Mouse (Mus musculus) liver, adult 2 months (tissue): ENCODE measurements around the gene Eme1. TPM values are rescaled to one million over a fixed set of nuclear protein-coding genes. Genes with fewer than 3 reads are reported as not detected.

Experiments
- DNase-seq: peaks from one replicate; pipeline ENCODE4 v3.0.0-alpha.2; 2011; ENCODE audit warnings: low read depth, low spot score; ENCODE audit errors: extremely low read depth
- H3K27ac ChIP-seq: fragments of 200-500 bp; replicated peaks from 2 replicates; pipeline ENCODE4 v1.5.1; 2012; ENCODE audit warnings: low read depth, mild to moderate bottlenecking, control low read depth, inconsistent platforms, low read length; ENCODE audit not compliant: insufficient read depth
- H3K27me3 ChIP-seq: fragments of 200-500 bp; 2 replicates; pipeline ENCODE4 v1.6.1; 2012; ENCODE audit warnings: mild to moderate bottlenecking, moderate library complexity, low read length, inconsistent platforms; ENCODE audit not compliant: control insufficient read depth, insufficient read depth
- H3K36me3 ChIP-seq: fragments of 200-500 bp; 2 replicates; pipeline ENCODE4 v1.6.1; 2012; ENCODE audit warnings: low read length, inconsistent platforms; ENCODE audit not compliant: control insufficient read depth, insufficient read depth
- H3K4me1 ChIP-seq: fragments of 200-500 bp; 2 replicates; pipeline ENCODE4 v1.6.1; 2011; ENCODE audit warnings: low read length; ENCODE audit not compliant: control insufficient read depth, insufficient read depth
- H3K4me3 ChIP-seq: fragments of 200-500 bp; 2 replicates; pipeline ENCODE4 v1.5.1; 2011; ENCODE audit warnings: low read depth, mild to moderate bottlenecking, control low read depth, low read length, moderate library complexity; ENCODE audit not compliant: insufficient read depth
- H3K79me2 ChIP-seq: fragments of 200-500 bp; 2 replicates; pipeline ENCODE4 v1.6.1; 2012; ENCODE audit warnings: inconsistent platforms, mild to moderate bottlenecking, low read length, moderate library complexity; ENCODE audit not compliant: control insufficient read depth, insufficient read depth
- H3K9ac ChIP-seq: fragments of 200-500 bp; 2 replicates; pipeline ENCODE4 v1.6.1; 2012; ENCODE audit warnings: low read depth, mild to moderate bottlenecking, control low read depth, inconsistent platforms, low read length
- CTCF ChIP-seq: fragments of 200-500 bp; IDR thresholded peaks from 2 replicates; pipeline ENCODE4 v1.5.1; 2011; ENCODE audit warnings: low read depth, low read length, control low read depth
- POLR2A ChIP-seq: fragments of 200-500 bp; IDR thresholded peaks from 2 replicates; pipeline ENCODE4 v1.6.1; 2011; ENCODE audit warnings: low read length, control low read depth; ENCODE audit not compliant: insufficient read depth; ENCODE audit errors: extremely low read depth
- WGBS: fragments of 180-500 bp; shearing (Covaris S2); methylation state at CpG from one replicate; pipeline ENCODE4 v1.1.7; 2018; 5-methylcytosine and 5-hydroxymethylcytosine counted together
- polyA plus RNA-seq: library from polyadenylated mRNA; depleted of rRNA; stranded (reverse); fragments of >200 nt; gene quantifications from 2 replicates; pipeline ENCODE4 v1.2.3, GENCODE M21; 2012; rRNA removed
- total RNA-seq: library from RNA; depleted of rRNA; stranded (reverse); fragments of >200 nt; gene quantifications from 2 replicates; pipeline ENCODE4 v1.2.3, GENCODE M21; 2014; rRNA removed

Eme1 gene
- total RNA-seq: 0.09 and 0.27 TPM in 2 replicates
- 0.12 TPM in 1 of 2 replicates, not detected in the other for polyA plus RNA-seq

GRCm38 (mm10) chr11:94653663-94654436 lies at the start of gene Eme1, which contains the start of gene Mrpl27:
Gene Eme1 (minus strand): TSS chr11:94653964.
Gene Mrpl27 (plus strand): TSS chr11:94653767.
- TF ChIP-seq CTCF (no peak), POLR2A (peak; percentile 31; the same call in 1 of the 2 replicates)

GRCm38 (mm10) chr11:94702216-94702610 lies 48.4 kb upstream of the Eme1 start:
- H3K9ac ChIP-seq: no peak overlapping the region
- TF ChIP-seq CTCF (no peak), POLR2A (no peak)
- WGBS: 14% methylated on average over 3 of the region's 3 CpGs
- H3K4me3 ChIP-seq: no peak overlapping the region
- H3K27me3 ChIP-seq: no peaks in the 10 kb centered on the region
- H3K27ac ChIP-seq: peak overlapping the region; percentile 31; the same call in 1 of the 2 replicates
- DNase-seq: peak; percentile 83
- no peaks in the 10 kb centered on the region for H3K79me2 ChIP-seq
- H3K4me1 ChIP-seq: peaks cover 3% of the 10 kb centered on the region; the same call in 1 of the 2 replicates
- H3K36me3 ChIP-seq: no peaks in the 10 kb centered on the region

More at GRCm38 (mm10) chr11:94653663-94654436, at the start of gene Eme1, which contains the start of gene Mrpl27:
- no peaks in the 10 kb centered on the region; the same call in 1 of the 2 replicates for H3K79me2 ChIP-seq
- peaks cover 2% of the 10 kb centered on the region; the same call in 1 of the 2 replicates for H3K4me1 ChIP-seq
- H3K9ac ChIP-seq: peak within 1 kb of the TSS; percentile 81
- H3K36me3 ChIP-seq: peaks cover 2% of the 10 kb centered on the region; the same call in 1 of the 2 replicates
- H3K27ac ChIP-seq: peak within 1 kb of the TSS; percentile 75
- under 1% methylated on average over 32 of the region's 32 CpGs for WGBS
- H3K4me3 ChIP-seq: peak within 1 kb of the TSS; percentile 60
- DNase-seq: peak; percentile 72
- no peaks in the 10 kb centered on the region for H3K27me3 ChIP-seq

GRCm38 (mm10) chr11:94701401-94702215 lies 47.8 kb upstream of the Eme1 start:
- H3K4me3 ChIP-seq: no peak overlapping the region

GRCm38 (mm10) chr11:94699399-94699798 lies 45.6 kb upstream of the Eme1 start:
- Histone ChIP-seq H3K9ac (no peak overlapping the region), H3K27me3 (no peaks in the 10 kb centered on the region), H3K36me3 (no peaks in the 10 kb centered on the region), H3K4me3 (no peak overlapping the region), H3K27ac (no peak overlapping the region), H3K4me1 (peaks cover 3% of the 10 kb centered on the region; the same call in 1 of the 2 replicates), H3K79me2 (no peaks in the 10 kb centered on the region)
- DNase-seq: no peak
- no peak for TF ChIP-seq CTCF
- TF ChIP-seq POLR2A: no peak
- 98% methylated on average over 3 of the region's 3 CpGs for WGBS

More at GRCm38 (mm10) chr11:94701401-94702215, 47.8 kb upstream of the Eme1 start:
- 54% methylated on average over 27 of the region's 27 CpGs for WGBS
- H3K27me3 ChIP-seq: no peaks in the 10 kb centered on the region
- no peaks in the 10 kb centered on the region for H3K36me3 ChIP-seq
- TF ChIP-seq POLR2A (no peak), CTCF (no peak)
- no peaks in the 10 kb centered on the region for H3K79me2 ChIP-seq
- H3K27ac ChIP-seq: peak overlapping the region; percentile 31; the same call in 1 of the 2 replicates
- peak; percentile 83 for DNase-seq
- peaks cover 3% of the 10 kb centered on the region; the same call in 1 of the 2 replicates for H3K4me1 ChIP-seq
- no peak overlapping the region for H3K9ac ChIP-seq

- H3K36me3 ChIP-seq: no peaks in the 10 kb centered on the region
- H3K4me3 ChIP-seq: no peak overlapping the region
- TF ChIP-seq POLR2A (no peak), CTCF (no peak)
- H3K27me3 ChIP-seq: no peaks in the 10 kb centered on the region
- no peaks in the 10 kb centered on the region for H3K79me2 ChIP-seq
- no peak overlapping the region for H3K27ac ChIP-seq
- H3K4me1 ChIP-seq: peaks cover 3% of the 10 kb centered on the region; the same call in 1 of the 2 replicates
- no peak overlapping the region for H3K9ac ChIP-seq
- WGBS: 58% methylated on average over 13 of the region's 13 CpGs
- DNase-seq: no peak
These were observed 44.1 kb upstream of the Eme1 start for GRCm38 (mm10) chr11:94697703-94698464.
